Mouse (Mus musculus): ENCODE data around the gene Pdpn.

The Pdpn gene

GRCm38 (mm10) chr4:143298431-143299315 is 691 bp downstream of the Pdpn start:
- DNase-seq = no peak

GRCm38 (mm10) chr4:143297016-143297556 is 2.3 kb downstream of the Pdpn start:
- no peak for DNase-seq

GRCm38 (mm10) chr4:143296153-143296552 is 3.2 kb downstream of the Pdpn start:
- no peak for DNase-seq

GRCm38 (mm10) chr4:143294324-143294723 is 5.0 kb downstream of the Pdpn start:
- DNase-seq = no peak

GRCm38 (mm10) chr4:143288880-143289279 is 10.5 kb downstream of the Pdpn start:
- DNase-seq = no peak

GRCm38 (mm10) chr4:143288473-143288872 is 10.9 kb downstream of the Pdpn start:
- DNase-seq = no peak

- DNase-seq = no peak
Observed at GRCm38 (mm10) chr4:143287065-143287464, 12.3 kb downstream of the Pdpn start.

GRCm38 (mm10) chr4:143280166-143280565 is 19.2 kb downstream of the Pdpn start:
- no peak for DNase-seq

- DNase-seq = no peak
Observed at GRCm38 (mm10) chr4:143279661-143280060, 19.7 kb downstream of the Pdpn start.

- DNase-seq = no peak
Observed at GRCm38 (mm10) chr4:143279016-143279415, 20.3 kb downstream of the Pdpn start.

- DNase-seq = peak; percentile 56
Observed at GRCm38 (mm10) chr4:143278429-143278871, 20.9 kb downstream of the Pdpn start.

GRCm38 (mm10) chr4:143277319-143277718 is 22.0 kb downstream of the Pdpn start:
- DNase-seq = no peak

- no peak for DNase-seq
Observed at GRCm38 (mm10) chr4:143271571-143271970, 27.8 kb downstream of the Pdpn start.

- DNase-seq = no peak
Observed at GRCm38 (mm10) chr4:143270903-143271302, 28.5 kb downstream of the Pdpn start.

GRCm38 (mm10) chr4:143262696-143263095 is 36.7 kb downstream of the Pdpn start:
- no peak for DNase-seq

GRCm38 (mm10) chr4:143259718-143260349 is 39.5 kb downstream of the Pdpn start:
- DNase-seq = no peak

GRCm38 (mm10) chr4:143258517-143258916 is 40.8 kb downstream of the Pdpn start:
- peak; percentile 29 for DNase-seq

- DNase-seq = no peak
Observed at GRCm38 (mm10) chr4:143257971-143258370, 41.4 kb downstream of the Pdpn start.

- no peak for DNase-seq
Observed at GRCm38 (mm10) chr4:143255541-143255940, 43.8 kb downstream of the Pdpn start.

GRCm38 (mm10) chr4:143253356-143253755 is 46.0 kb downstream of the Pdpn start:
- no peak for DNase-seq

GRCm38 (mm10) chr4:143248050-143248449 is 51.3 kb downstream of the Pdpn start:
- no peak for DNase-seq

- DNase-seq = no peak
Observed at GRCm38 (mm10) chr4:143241294-143241693, 58.1 kb downstream of the Pdpn start.

- DNase-seq = no peak
Observed at GRCm38 (mm10) chr4:143239615-143240201, 59.7 kb downstream of the Pdpn start.

All from right cerebral cortex, postnatal 25 days (tissue).